Mouse (Mus musculus) right cerebral cortex, postnatal 4 days (tissue): ENCODE measurements around the gene D11Wsu47e.
"Not testable (repeated sequence)": the region's sequence is repeated elsewhere in the genome, so short reads cannot be mapped to it uniquely, and the experiment has no call there.

Experiments
- DNase-seq: peaks from one replicate; pipeline ENCODE4 v3.0.0-alpha.2; 2022

D11Wsu47e gene

DNA sequence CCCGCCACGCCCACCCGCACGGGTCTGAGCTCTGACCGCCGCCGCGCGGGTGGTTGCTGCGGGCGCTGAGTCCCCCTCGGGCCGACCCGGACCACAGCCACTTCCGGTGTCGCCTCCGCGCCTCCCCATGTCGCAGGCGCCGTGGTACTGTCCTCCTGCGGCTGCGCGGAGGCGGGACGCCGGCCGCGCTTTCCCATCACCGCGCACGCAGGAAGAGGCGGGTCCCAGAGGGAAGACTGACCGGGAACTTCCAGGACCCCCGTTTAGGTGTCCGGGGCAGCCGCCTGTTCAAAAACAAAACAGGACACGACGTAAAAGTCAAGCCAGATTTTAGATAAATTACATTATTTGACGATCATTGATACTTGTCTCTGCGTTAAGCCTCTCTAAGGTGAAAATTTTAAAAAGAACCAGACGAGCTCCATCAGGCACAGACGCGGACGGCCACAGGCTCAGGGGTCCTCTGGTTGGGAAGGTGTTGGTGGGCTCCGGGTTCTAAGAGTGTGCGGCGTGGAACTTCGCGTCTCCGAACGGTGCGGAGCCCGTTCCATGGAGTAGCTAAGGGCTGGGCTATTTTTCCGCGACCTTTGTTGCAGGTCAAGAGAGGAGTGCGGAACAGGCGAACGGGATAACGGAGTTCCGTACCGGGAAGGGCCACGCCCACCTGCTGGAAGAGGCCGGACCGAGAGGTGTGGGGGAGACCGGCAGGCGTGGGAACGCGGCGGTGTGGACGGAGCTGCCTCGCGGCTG, at the start of gene D11Wsu47e, which contains the start of gene Fam104a:
Gene D11Wsu47e, plus strand, starts transcription at position 456 of the 750 bp plus-strand sequence.
Gene Fam104a, minus strand, starts transcription at position 199 of the 750 bp plus-strand sequence.
- DNase-seq = peak; percentile 94

GRCm38 (mm10) chr11:113634699-113635121, 49.5 kb upstream of the D11Wsu47e start:
- no peak for DNase-seq

- DNase-seq = no peak
Measured at GRCm38 (mm10) chr11:113638680-113639079, 45.5 kb upstream of the D11Wsu47e start.

DNA sequence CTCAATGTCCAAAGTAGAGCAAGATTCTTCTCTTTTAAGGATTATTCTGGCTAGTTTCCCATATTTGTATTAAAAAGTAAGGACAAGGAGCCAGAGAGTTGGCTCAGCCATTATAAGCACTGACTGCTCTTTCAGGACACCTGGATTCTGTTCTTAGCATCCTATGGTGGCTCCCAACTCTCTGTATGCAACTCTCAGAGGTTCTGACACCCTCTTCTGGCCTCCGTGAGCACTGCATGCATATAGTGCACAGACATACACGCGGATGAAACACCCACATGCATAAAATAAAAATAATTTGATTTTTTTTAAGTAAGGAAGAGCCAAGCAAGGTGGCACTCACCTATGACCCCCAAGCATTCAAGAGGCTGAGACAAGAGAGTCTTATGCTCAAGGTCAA, 39.0 kb upstream of the D11Wsu47e start:
- DNase-seq = no peak

GRCm38 (mm10) chr11:113648152-113648551, 36.1 kb upstream of the D11Wsu47e start:
- DNase-seq = peak; percentile 87

DNA sequence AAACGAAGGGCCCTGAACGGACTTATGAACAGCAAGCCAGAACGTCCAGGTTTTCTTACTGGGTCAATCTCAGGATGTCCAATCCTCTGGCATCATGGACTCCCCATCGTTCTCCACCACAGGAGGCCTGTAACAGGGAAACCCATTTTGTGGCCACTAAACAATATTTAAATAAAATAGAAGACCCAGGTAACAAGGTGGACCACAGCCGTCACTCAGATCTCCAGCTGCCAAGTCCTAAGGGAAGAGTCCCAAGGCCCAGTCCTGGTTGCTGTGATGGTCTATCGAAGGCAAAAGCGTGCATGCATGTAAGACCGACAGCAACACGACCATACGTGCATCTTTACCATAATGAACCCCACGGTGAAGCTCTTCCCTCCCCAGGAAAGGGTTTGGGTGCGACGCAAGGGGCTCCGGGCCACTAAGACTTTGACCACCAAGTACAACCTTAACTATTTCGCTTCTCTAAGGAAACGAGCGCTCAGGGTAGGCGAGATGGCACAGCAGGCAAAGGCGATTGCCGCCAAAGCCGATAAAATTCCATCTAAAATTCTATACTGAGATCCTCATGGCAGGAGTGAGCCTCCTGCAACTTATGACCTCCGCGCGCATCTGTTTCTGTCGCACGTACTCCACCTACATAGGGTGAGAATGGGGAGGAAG, 35.4 kb upstream of the D11Wsu47e start, which contains the start of gene Cog1:
Gene Cog1, plus strand, starts transcription at position 480 of the 663 bp plus-strand sequence.
- no peak for DNase-seq

GRCm38 (mm10) chr11:113649353-113650210, 34.6 kb upstream of the D11Wsu47e start, which contains the start of gene Slc39a11:
Gene Slc39a11 (minus strand): TSS chr11:113650079.
- DNase-seq = peak; percentile 80

DNA sequence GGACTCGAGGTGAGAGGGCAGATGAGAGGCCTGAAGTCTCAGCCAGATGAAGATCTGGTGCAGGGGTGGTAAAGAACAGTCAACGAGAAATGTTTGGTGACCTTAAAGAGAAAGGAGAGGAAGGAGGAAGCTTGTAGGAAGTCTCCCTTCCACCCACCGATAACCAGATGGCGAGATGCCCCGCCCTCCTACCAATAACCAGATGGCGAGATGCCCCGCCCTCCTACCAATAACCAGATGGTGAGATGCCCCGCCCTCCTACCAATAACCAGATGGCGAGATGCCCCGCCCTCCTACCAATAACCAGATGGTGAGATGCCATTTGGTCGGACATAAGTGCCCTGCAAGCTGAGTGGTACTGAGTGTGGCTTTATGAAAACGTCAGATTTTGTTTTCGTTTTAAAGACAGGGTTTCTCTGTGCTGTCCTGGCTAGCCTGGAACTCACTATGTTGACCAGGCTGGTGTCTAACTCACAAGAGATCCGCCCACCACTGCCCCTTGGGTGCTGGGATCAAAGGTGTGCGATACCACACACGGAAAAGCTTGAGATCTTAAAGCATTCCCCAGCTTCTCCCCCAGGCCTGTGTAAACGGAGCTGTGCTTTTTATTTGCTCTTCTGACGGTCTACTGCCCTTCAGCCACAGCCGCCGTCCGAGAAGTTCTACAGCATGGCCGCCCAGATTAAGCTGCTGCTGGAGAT, 32.9 kb upstream of the D11Wsu47e start:
- no peak for DNase-seq

DNA sequence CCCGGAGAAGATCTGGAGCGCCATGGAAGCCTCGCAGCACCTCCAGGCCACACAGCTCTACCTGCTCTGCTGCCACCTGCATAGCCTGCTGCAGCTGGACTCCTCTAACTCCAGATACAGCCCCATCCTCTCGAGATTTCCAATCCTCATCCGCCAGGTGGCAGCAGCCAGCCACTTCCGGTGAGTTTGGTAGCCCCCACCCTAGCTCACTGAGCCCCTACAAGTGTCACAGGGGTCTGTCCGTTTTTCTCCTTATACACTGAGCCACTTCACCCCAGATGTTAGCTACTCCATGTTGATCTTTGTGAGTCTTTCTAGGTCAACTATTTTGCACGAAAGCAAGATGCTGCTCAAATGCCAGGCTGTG, 32.3 kb upstream of the D11Wsu47e start:
- peak; percentile 74 for DNase-seq

DNA sequence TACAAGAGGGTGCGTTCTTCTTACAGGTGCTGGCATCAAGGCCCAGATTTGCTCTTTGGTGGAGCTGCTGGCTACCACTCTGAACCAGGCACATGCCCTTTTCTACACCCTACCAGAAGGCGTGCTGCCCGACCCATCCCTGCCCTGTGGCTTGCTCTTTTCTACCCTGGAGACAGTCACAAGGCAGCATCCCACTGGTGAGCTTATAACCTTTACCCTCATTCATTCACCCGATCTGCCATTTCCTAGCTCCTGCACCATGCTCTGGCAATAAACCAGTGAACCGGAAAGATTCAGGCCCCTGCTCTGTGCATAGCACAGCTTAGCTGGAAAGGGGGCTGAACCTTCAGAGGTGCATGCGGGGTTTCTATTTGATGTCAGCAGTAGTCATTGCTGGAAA, 31.7 kb upstream of the D11Wsu47e start:
- no peak for DNase-seq

DNA sequence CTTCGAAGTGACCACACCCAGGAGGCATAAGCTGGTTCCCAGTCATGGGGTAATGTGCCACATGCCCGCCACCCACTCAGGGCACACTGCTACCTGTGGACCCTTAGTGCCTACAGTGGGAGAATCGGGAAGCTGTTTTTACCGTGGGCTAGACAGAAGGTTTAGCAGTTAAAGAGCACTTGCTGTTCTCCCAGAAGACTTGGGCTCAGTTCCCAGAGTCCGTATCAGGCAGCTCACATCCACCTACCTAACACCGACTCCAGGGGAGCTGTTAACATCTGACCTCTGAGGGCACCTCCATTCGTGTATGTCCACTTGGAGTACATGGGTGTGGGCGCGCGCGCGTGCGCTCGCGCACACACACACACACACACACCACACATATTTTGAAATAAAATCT, 30.1 kb upstream of the D11Wsu47e start:
- no peak for DNase-seq

- no peak for DNase-seq
Measured at GRCm38 (mm10) chr11:113654561-113655270, 29.5 kb upstream of the D11Wsu47e start.

- no peak for DNase-seq
Measured at GRCm38 (mm10) chr11:113656511-113656932, 27.7 kb upstream of the D11Wsu47e start.

DNA sequence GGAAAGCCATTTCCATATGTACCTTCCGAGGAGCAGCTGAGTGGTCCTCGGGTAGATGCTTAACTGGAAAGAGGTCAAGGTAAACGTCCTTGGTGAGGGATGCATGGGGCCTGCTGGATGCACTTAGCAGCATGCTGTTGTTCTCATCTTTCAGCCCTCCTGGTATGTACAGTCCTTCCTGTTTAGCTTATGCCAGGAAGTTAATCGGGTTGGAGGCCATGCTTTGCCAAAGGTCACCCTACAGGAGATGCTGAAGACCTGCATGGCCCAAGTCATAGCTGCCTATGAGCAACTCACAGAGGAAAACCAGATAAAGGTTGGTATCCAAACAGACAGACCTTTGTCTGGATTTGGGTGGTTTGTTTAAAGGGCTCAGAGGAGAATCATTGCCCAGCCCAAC, 27.0 kb upstream of the D11Wsu47e start:
- DNase-seq = no peak

DNA sequence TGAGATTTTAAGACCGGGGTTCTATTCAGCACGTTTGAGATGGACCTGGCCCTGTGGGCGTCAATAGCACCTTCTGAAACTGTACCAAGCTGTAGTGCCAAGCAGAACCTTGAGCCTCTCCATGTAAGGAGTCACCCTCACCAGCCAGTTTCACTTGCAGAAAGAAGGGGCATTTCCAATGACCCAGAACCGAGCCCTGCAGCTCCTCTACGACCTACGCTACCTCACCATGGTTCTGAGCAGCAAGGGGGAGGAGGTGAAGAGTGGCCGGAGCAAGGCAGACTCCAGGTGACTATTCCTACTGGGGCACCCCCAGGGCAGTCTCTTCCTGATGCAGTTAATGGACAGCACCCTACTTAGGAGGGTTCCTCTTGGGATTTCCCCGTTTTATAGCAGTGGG, 25.9 kb upstream of the D11Wsu47e start:
- DNase-seq = no peak

- DNase-seq = no peak
Measured at GRCm38 (mm10) chr11:113658763-113659162, 25.4 kb upstream of the D11Wsu47e start.

DNA sequence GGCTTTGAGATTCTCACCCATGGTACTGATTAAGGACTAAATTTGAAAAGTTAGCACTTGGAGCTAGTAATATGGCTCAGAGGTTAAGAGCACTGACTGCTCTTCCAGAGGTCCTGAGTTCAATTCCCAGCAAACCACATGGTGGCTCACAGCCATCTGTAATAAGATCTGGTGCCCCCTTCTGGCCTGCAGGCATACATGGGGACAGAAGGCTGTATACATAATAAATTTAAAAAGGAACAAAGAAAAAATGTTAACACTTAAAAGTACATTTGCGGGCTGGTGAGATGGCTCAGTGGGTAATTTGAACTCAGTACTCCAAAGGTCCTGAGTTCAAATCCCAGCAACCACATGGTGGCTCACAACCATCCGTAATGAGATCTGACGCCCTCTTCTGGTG, 24.0 kb upstream of the D11Wsu47e start:
- not testable (repeated sequence) for DNase-seq

DNA sequence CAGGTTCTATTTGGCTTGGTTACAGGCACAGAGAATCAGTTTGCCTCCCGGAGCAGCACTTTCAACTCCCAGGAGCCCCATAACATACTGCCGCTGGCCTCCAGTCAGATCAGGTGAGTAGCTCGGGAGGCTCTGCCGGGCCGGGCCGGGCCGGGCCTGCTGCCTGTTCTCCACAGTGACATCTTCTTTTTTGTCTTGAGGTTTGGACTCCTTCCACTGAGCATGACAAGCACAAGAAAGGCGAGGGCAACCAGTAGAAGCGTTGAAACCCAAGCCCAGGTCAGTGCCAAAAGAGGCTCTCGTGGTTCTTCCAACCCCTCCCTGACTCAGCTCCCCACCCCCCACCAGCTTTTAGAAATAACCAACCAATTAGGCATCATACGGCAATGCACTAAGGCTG, 23.3 kb upstream of the D11Wsu47e start:
- no peak for DNase-seq

DNA sequence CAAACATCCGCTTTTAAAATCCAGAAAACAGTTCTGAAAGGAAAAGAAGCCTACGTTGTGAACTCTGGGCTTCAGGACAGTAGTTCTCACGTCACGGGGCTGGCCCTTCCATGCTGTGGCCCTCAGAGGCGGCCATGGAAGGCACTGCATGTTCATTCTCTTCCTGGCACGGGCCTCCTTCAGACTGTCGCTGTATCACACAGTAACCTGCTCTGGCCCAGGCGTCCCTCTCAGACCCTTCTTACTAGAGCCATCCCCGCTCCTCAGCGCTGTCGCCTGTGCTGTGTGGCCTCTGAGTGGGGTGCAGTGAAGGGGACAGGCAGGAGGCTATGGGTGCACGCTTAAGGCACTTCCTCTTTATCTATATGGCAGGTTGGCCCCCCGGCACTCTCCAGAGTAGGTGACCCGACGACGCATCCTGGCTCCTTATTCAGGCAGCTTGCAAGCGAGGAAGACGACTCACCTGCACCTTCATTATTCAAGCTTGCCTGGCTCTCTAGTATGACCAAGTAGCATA, 22.3 kb upstream of the D11Wsu47e start:
- no peak for DNase-seq

GRCm38 (mm10) chr11:113664279-113664678, 19.9 kb upstream of the D11Wsu47e start:
- DNase-seq = no peak

DNA sequence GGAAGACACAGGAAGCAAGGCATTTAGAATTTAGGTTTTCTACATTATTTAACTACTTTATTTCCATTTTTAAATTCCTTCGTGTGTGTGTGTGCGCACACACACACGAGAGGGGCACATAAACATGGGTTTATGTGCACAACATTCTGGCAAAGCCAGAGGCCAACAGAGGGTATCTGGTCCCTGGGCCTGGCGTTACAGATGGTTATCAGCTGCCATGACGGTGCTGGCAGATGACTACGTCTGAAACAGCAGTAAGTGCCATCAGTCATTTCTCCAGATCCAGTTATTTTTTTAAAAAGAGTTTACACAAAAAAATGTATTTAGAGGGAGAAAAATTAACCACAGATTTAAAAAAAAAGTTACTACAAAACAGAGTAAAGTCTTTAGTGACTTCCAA, 18.0 kb upstream of the D11Wsu47e start:
- DNase-seq = no peak

GRCm38 (mm10) chr11:113666648-113667047, 17.6 kb upstream of the D11Wsu47e start:
- no peak for DNase-seq
